Mouse (Mus musculus) MEL (cell line): Measurements from ENCODE around the gene Mospd3. TPM values are rescaled to one million over a fixed set of nuclear protein-coding genes. Genes with fewer than 3 reads are reported as not detected.

ENCODE experiments used
- DNase-seq: peaks from one replicate; pipeline ENCODE4 v3.0.0; 2011; ENCODE audit warnings: low read depth, low spot score
- H3K27ac ChIP-seq: 2 replicates; pipeline ENCODE4 v1.5.1; 2012; ENCODE audit warnings: low read depth, mild to moderate bottlenecking, control low read depth, low read length, moderate library complexity; ENCODE audit not compliant: control insufficient read depth
- H3K27me3 ChIP-seq, 2 experiments: fragments of 150-350 bp in 1 of 2; sonication (generic) in 1 of 2; 2 replicates each; pipeline ENCODE4 v1.6.1; 2012; ENCODE audit warnings: low read length in 2 of 2, mild to moderate bottlenecking in 2 of 2, improper control_type of control experiment in 1 of 2, moderate library complexity in 1 of 2; ENCODE audit not compliant: insufficient read depth in 2 of 2, control insufficient read depth in 1 of 2
- H3K36me3 ChIP-seq, 2 experiments: 2 replicates each; pipeline ENCODE4 v1.6.1; 2012 to 2014; ENCODE audit warnings: low read length in 2 of 2, improper control_type of control experiment in 1 of 2, inconsistent platforms in 1 of 2, mild to moderate bottlenecking in 1 of 2; ENCODE audit not compliant: insufficient read depth in 2 of 2, control insufficient read depth in 1 of 2
- H3K4me1 ChIP-seq, 2 experiments: fragments of 150-350 bp in 1 of 2; sonication (generic) in 1 of 2; 2 replicates each; pipeline ENCODE4 v1.6.1; 2012; ENCODE audit warnings: low read length in 2 of 2, improper control_type of control experiment in 1 of 2, mild to moderate bottlenecking in 1 of 2; ENCODE audit not compliant: insufficient read depth in 2 of 2, control insufficient read depth in 1 of 2
- H3K4me3 ChIP-seq, 2 experiments: fragments of 150-350 bp in 1 of 2; sonication (generic) in 1 of 2; 2 replicates each; pipeline ENCODE4 v1.5.1; 2012; ENCODE audit warnings: low read depth in 2 of 2, low read length in 2 of 2, mild to moderate bottlenecking in 2 of 2, moderate library complexity in 2 of 2, control low read depth in 1 of 2, improper control_type of control experiment in 1 of 2; ENCODE audit not compliant: control insufficient read depth in 1 of 2, insufficient read depth in 1 of 2
- H3K79me2 ChIP-seq: 2 replicates; pipeline ENCODE4 v1.6.1; 2012; ENCODE audit warnings: mild to moderate bottlenecking, low read length, moderate library complexity; ENCODE audit not compliant: control insufficient read depth, poor library complexity, insufficient read depth
- H3K9ac ChIP-seq: 2 replicates; pipeline ENCODE4 v1.6.1; 2012; ENCODE audit warnings: low read depth, mild to moderate bottlenecking, control low read depth, low read length, moderate library complexity; ENCODE audit not compliant: control insufficient read depth, poor library complexity, severe bottlenecking
- H3K9me3 ChIP-seq: fragments of 150-350 bp; sonication (generic); replicated peaks from 2 replicates; pipeline ENCODE4 v1.6.1; 2012; ENCODE audit warnings: mild to moderate bottlenecking, low read length, improper control_type of control experiment, moderate library complexity; ENCODE audit not compliant: insufficient read depth
- BHLHE40 ChIP-seq: IDR thresholded peaks from 2 replicates; pipeline ENCODE4 v1.6.1; 2012; ENCODE audit warnings: low read depth, mild to moderate bottlenecking, inconsistent platforms, low read length, improper control_type of control experiment, borderline replicate concordance
- CHD1 ChIP-seq: IDR thresholded peaks from 2 replicates; pipeline ENCODE4 v1.6.1; 2012; ENCODE audit warnings: low read depth, mild to moderate bottlenecking, inconsistent platforms, low read length, improper control_type of control experiment
- CTCF ChIP-seq, 3 experiments: IDR thresholded peaks in 2 of 3; conservative IDR thresholded peaks in 1 of 3; 2 replicates each; pipeline ENCODE4 v1.5.1; 2011 to 2012; ENCODE audit warnings: low read length in 3 of 3, low read depth in 2 of 3, mild to moderate bottlenecking in 2 of 3, improper control_type of control experiment in 1 of 3, inconsistent platforms in 1 of 3, mixed read lengths in 1 of 3, moderate library complexity in 1 of 3; ENCODE audit not compliant: control insufficient read depth in 1 of 3, insufficient read depth in 1 of 3, poor library complexity in 1 of 3, severe bottlenecking in 1 of 3
- E2F4 ChIP-seq: IDR thresholded peaks from 2 replicates; pipeline ENCODE4 v1.6.1; 2011; ENCODE audit warnings: low read depth, low read length, improper control_type of control experiment, borderline replicate concordance
- ELF1 ChIP-seq: IDR thresholded peaks from 2 replicates; pipeline ENCODE4 v1.6.1; 2014; ENCODE audit warnings: low read depth, mild to moderate bottlenecking, inconsistent platforms, low read length, improper control_type of control experiment, moderate library complexity
- ETS1 ChIP-seq: IDR thresholded peaks from 2 replicates; pipeline ENCODE4 v1.6.1; 2012; ENCODE audit warnings: low read depth, mild to moderate bottlenecking, inconsistent platforms, low read length, improper control_type of control experiment, moderate library complexity
- GATA1 ChIP-seq: IDR thresholded peaks from 2 replicates; pipeline ENCODE4 v1.6.1; 2011; ENCODE audit warnings: low read depth, low read length, improper control_type of control experiment
- KAT2A ChIP-seq: conservative IDR thresholded peaks from 2 replicates; pipeline ENCODE4 v1.6.1; 2012; ENCODE audit warnings: low read depth, low read length, improper control_type of control experiment, inconsistent platforms
- MAFK ChIP-seq: IDR thresholded peaks from 2 replicates; pipeline ENCODE4 v1.6.1; 2011; ENCODE audit warnings: low read depth, mild to moderate bottlenecking, low read length, improper control_type of control experiment, borderline replicate concordance
- MAX ChIP-seq: IDR thresholded peaks from 2 replicates; pipeline ENCODE4 v1.6.1; 2011; ENCODE audit warnings: low read length, improper control_type of control experiment
- MAZ ChIP-seq: IDR thresholded peaks from 2 replicates; pipeline ENCODE4 v1.6.1; 2012; ENCODE audit warnings: low read depth, mild to moderate bottlenecking, inconsistent platforms, low read length, improper control_type of control experiment
- MEF2A ChIP-seq: IDR thresholded peaks from 2 replicates; pipeline ENCODE4 v1.6.1; 2014; ENCODE audit warnings: low read depth, mild to moderate bottlenecking, inconsistent platforms, low read length, improper control_type of control experiment; ENCODE audit not compliant: poor library complexity, insufficient replicate concordance, severe bottlenecking; ENCODE audit errors: extremely low read depth
- MXI1 ChIP-seq: IDR thresholded peaks from 2 replicates; pipeline ENCODE4 v1.6.1; 2011; ENCODE audit warnings: mild to moderate bottlenecking, low read depth, low read length, improper control_type of control experiment
- MYB ChIP-seq: IDR thresholded peaks from 2 replicates; pipeline ENCODE4 v1.6.1; 2011; ENCODE audit warnings: mild to moderate bottlenecking, low read depth, low read length, improper control_type of control experiment
- MYC ChIP-seq: IDR thresholded peaks from 2 replicates; pipeline ENCODE4 v1.6.1; 2011; ENCODE audit warnings: low read depth, mild to moderate bottlenecking, low read length, improper control_type of control experiment, moderate library complexity
- NELFE ChIP-seq: IDR thresholded peaks from 2 replicates; pipeline ENCODE4 v1.6.1; 2011; ENCODE audit warnings: low read depth, low read length, improper control_type of control experiment
- NRF1 ChIP-seq: IDR thresholded peaks from 2 replicates; pipeline ENCODE4 v1.6.1; 2014; ENCODE audit warnings: low read depth, mild to moderate bottlenecking, inconsistent platforms, low read length, improper control_type of control experiment, moderate library complexity; ENCODE audit not compliant: poor library complexity, insufficient read depth, severe bottlenecking
- RCOR1 ChIP-seq: IDR thresholded peaks from 2 replicates; pipeline ENCODE4 v1.6.1; 2012; ENCODE audit warnings: low read depth, mild to moderate bottlenecking, inconsistent platforms, low read length, improper control_type of control experiment
- SMC3 ChIP-seq: IDR thresholded peaks from 2 replicates; pipeline ENCODE4 v1.6.1; 2011; ENCODE audit warnings: low read depth, low read length, improper control_type of control experiment
- TCF12 ChIP-seq: IDR thresholded peaks from 2 replicates; pipeline ENCODE4 v1.6.1; 2014; ENCODE audit warnings: low read depth, mild to moderate bottlenecking, inconsistent platforms, low read length, improper control_type of control experiment, moderate library complexity
- USF2 ChIP-seq, 2 experiments: IDR thresholded peaks; 2 replicates each; pipeline ENCODE4 v1.6.1; 2011 to 2012; ENCODE audit warnings: improper control_type of control experiment in 2 of 2, low read length in 2 of 2, borderline replicate concordance in 1 of 2, inconsistent platforms in 1 of 2, low read depth in 1 of 2, mild to moderate bottlenecking in 1 of 2; ENCODE audit not compliant: insufficient read depth in 1 of 2
- ZC3H11A ChIP-seq: IDR thresholded peaks from 2 replicates; pipeline ENCODE4 v1.6.1; 2012; ENCODE audit warnings: low read depth, mild to moderate bottlenecking, inconsistent platforms, low read length, improper control_type of control experiment
- ZKSCAN1 ChIP-seq: IDR thresholded peaks from 2 replicates; pipeline ENCODE4 v1.6.1; 2012; ENCODE audit warnings: low read depth, mild to moderate bottlenecking, inconsistent platforms, low read length, improper control_type of control experiment, moderate library complexity
- ZNF384 ChIP-seq: IDR thresholded peaks from 2 replicates; pipeline ENCODE4 v1.6.1; 2012; ENCODE audit warnings: low read depth, mild to moderate bottlenecking, inconsistent platforms, low read length, improper control_type of control experiment
- polyA plus RNA-seq, 2 experiments: library from polyadenylated mRNA; stranded (reverse) in 1 of 2; unstranded in 1 of 2; fragments of >175 nt in 1 of 2; fragments of >200 nt in 1 of 2; gene quantifications; 2 replicates each; pipeline versions ENCODE4 v1.2.1 to v1.2.4; 2012; ENCODE audit warnings: low replicate concordance in 2 of 2, low read depth in 1 of 2; ENCODE audit not compliant: insufficient read length in 2 of 2, insufficient read depth in 1 of 2, missing spikeins in 1 of 2
- total RNA-seq: library from RNA; depleted of rRNA; stranded (reverse); fragments of 300-350 nt; gene quantifications from 2 replicates; pipeline ENCODE4 v1.2.3, GENCODE M21; 2012

The Mospd3 gene
- total and polyA plus RNA-seq, 3 experiments: 12.4 to 144 TPM; not detected in 1

DNA sequence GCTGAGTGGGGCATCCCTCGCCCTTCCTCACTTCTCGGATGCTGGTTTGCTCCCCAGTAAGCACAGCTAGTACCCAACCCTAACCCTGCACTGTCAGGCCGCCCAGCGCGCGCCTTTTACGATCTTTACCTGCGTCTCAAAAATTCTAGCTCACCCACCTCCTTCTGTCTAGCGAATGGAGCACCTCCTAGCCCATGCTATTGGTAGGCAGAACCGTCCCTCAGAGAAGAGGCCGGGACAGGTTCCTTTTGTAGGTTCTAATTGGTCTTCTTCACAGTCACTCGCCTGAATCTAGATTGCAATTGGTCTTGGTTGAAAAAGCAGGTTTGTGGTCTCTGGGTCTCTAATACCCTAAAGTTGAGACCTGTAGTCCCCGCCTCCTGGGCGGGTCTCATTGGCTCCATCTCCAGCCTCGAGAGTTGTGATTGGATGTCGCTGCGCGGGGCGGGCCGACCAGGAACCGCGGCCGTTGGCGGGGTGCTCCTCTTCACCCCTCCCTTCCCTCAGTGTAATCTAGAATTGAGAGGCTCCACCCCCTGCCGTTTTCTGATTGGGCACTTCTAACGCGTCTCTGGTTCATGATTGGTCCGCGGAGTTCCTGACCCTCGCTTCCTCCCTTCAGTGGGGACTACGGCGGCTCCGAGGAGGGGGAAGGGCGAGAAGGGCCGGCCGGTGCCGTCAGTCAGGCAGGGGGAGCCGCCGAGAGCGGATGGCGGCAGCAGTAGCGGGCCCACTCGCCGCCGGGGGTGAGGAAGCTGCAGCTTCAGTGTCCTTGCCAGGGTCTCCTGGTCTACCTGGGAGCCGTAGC lies 27.8 kb upstream of the Mospd3 start, which contains the start of the genes Fbxo24, Lrch4 and Gm20605 (continued):
- TF ChIP-seq MYB (peak; percentile 73; the same call in 1 of the 2 replicates), ZKSCAN1 (no peak), KAT2A (peak; percentile 62), CHD1 (no peak)
- TF ChIP-seq, all 39 proteins: peak for 16

DNA sequence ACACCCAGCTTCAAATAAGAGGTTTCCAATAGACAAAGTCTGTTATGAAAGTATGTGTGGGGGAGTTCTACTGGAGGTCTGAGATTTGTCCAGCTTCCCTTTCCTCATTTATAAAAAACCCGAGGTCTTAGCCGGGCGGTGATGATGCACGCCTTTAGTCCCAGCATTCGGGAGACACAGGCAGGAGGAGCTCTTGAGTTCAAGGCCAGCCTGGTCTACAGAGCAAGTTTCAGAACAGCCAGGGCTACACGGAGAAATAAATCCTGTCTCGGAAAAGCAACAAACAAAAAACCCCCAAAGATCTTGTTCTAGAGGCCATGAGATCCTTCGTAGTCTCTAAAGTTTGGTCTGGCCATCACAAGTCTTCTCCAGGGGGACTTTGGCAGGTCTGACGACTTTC lies 27.1 kb upstream of the Mospd3 start:
- peaks cover 0 to 36% of the 10 kb centered on the region in 2 experiments; a peak in 2 of 4 replicates for H3K36me3 ChIP-seq
- H3K27me3 ChIP-seq: no peaks in the 10 kb centered on the region
- H3K79me2 ChIP-seq: peaks cover 28% of the 10 kb centered on the region
- peak; percentile 58 for DNase-seq
- peak overlapping the region; percentile 83 for H3K9ac ChIP-seq
- peak overlapping the region; percentile 57 to 90 for H3K4me3 ChIP-seq
- TF ChIP-seq BHLHE40: no peak
- TF ChIP-seq RCOR1: peak; percentile 18; the same call in 1 of the 2 replicates
- TF ChIP-seq MAX: peak; percentile 28; the same call in 1 of the 2 replicates
- no peak; the same call in 1 of the 2 replicates for TF ChIP-seq SMC3
- no peak for TF ChIP-seq E2F4
- TF ChIP-seq MXI1: peak; percentile 43; the same call in 1 of the 2 replicates
- peak overlapping the region; percentile 71 for H3K27ac ChIP-seq
- H3K9me3 ChIP-seq: no peaks in the 10 kb centered on the region
- peaks cover 6 to 42% of the 10 kb centered on the region in 2 experiments for H3K4me1 ChIP-seq

DNA sequence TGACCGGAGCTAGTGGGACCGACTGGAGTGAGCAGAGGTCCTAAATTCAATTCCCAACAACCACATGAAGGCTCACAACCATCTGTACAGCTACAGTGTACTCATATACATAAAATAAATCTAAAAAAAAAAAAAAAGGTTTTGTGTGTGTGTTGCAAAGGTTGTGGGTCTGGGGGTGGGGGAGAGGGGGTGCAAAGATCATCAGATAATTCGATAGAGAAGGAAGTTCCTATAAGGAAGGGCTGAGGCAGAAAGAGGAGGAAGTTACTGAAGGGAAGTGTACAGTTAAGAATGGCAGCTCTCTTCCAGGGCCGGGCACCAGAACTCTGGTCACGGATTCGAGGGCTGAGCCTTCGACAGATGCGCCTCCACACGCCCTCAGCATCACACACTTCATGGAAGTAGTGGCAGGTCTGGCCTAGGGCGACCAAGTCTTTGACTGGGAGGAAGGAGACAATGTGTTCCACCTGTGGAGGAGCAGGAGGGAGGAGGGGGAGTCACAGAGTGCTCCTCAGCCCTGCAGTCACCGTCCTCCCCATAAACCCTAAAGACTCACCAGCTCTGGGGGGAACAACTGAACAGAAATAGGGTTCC lies 23.2 kb upstream of the Mospd3 start:
- H3K36me3 ChIP-seq: peaks cover 0 to 21% of the 10 kb centered on the region in 2 experiments; a peak in 2 of 4 replicates
- peak; percentile 59 for DNase-seq
- no peaks in the 10 kb centered on the region for H3K9me3 ChIP-seq
- H3K9ac ChIP-seq: peak overlapping the region; percentile 66
- peaks cover under 1% of the 10 kb centered on the region; the same call in 1 of the 2 replicates for H3K79me2 ChIP-seq
- no peaks in the 10 kb centered on the region for H3K27me3 ChIP-seq
- peak overlapping the region in 1 of 2 experiments; percentile 12; a peak in 1 of 4 replicates for H3K4me3 ChIP-seq
- peaks cover 2 to 16% of the 10 kb centered on the region in 2 experiments for H3K4me1 ChIP-seq
- peak overlapping the region; percentile 75 for H3K27ac ChIP-seq
- no peak for TF ChIP-seq MXI1
- peak; percentile 35; the same call in 1 of the 2 replicates for TF ChIP-seq GATA1
- TF ChIP-seq MEF2A: no peak
- TF ChIP-seq NRF1: no peak
- TF ChIP-seq USF2 (IDR thresholded peaks at IDR 0.05; ENCODE audit: borderline replicate concordance in 1 of 2, insufficient read depth in 1 of 2, low read depth in 1 of 2, low read length in 2 of 2): no peak
- TF ChIP-seq BHLHE40: no peak
- TF ChIP-seq CTCF (IDR thresholded peaks at IDR 0.05 in 2 of 3, conservative IDR thresholded peaks at IDR 0.05 in 1 of 3; ENCODE audit: control insufficient read depth in 1 of 3, insufficient read depth in 1 of 3, low read depth in 2 of 3, low read length in 3 of 3, poor library complexity in 1 of 3, severe bottlenecking in 1 of 3): no peak
- peak; percentile 57; the same call in 1 of the 2 replicates for TF ChIP-seq ELF1
- no peak for TF ChIP-seq E2F4
- no peak for TF ChIP-seq MAZ
- no peak for TF ChIP-seq NELFE
- peak; percentile 66 for TF ChIP-seq ZNF384
- TF ChIP-seq MYC: no peak
- TF ChIP-seq ZC3H11A: no peak
- TF ChIP-seq MYB: no peak
- TF ChIP-seq RCOR1: no peak
- TF ChIP-seq TCF12: no peak
- TF ChIP-seq MAFK: no peak
- 0 out of 2 replicates have a peak, but pooled peaks have one; percentile 13 for TF ChIP-seq ETS1
